Mouse (Mus musculus) embryonic fibroblast, embryonic 13.5 days (primary cell): ENCODE measurements at regions not wholly inside any gene's neighbourhood (a gene's known extent, or its start where the extent isn't known, plus 50 kb on each side); places are given as distances from the start of the nearest gene placed in this dataset.

Experiments
- CTCF ChIP-seq: IDR thresholded peaks from 2 replicates; pipeline ENCODE4 v1.5.1; 2011; ENCODE audit warnings: mild to moderate bottlenecking, control low read depth, low read length, moderate library complexity, borderline replicate concordance; ENCODE audit not compliant: insufficient read depth
- POLR2A ChIP-seq: IDR thresholded peaks from 2 replicates; pipeline ENCODE4 v1.6.1; 2011; ENCODE audit warnings: low read depth, mild to moderate bottlenecking, control low read depth, low read length, moderate library complexity

- TF ChIP-seq CTCF (no peak), POLR2A (no peak)
Measured at GRCm38 (mm10) chr1:61359011-61359930, 279.4 kb upstream of the Pard3b start.
